Mouse (Mus musculus): ENCODE measurements around the gene Anks1b. TPM values are rescaled to one million over a fixed set of nuclear protein-coding genes. Genes with fewer than 3 reads are reported as not detected.

Gene Anks1b
- polyA plus RNA-seq, 1 experiment from 2014 or later = 17.3 TPM

DNA sequence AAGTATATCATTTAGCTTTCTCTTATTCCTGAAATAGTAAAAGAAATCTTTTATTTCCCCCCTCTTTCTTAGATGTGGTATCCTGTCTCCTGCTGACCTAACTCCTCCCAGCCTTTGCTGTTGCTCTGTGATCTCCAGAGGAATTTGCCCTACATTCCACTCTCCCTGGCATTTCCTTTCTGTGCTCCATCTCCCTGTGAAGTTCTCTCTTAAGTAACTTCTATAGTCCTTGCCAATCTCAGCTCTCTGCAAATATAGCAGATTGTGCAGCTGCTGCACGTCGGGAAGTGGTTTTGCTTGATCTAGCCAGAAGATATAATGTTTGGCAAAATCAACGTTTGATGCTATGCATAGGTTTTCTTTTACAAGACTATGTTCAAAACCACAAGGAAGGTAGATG lies 673.3 kb downstream of the Anks1b start:
- Histone ChIP-seq H3K4me3 (ENCODE audit: low read depth, low read length) (no peak overlapping the region), H3K9me3 (ENCODE audit: control insufficient read depth, low read length) (no peaks in the 10 kb centered on the region), H3K27me3 (ENCODE audit: control insufficient read depth, insufficient read depth, low read length) (no peaks in the 10 kb centered on the region), H3K9ac (ENCODE audit: low read length) (no peak overlapping the region), H3K4me1 (replicated peaks; ENCODE audit: control insufficient read depth, insufficient read depth, low read length) (no peaks in the 10 kb centered on the region), H3K36me3 (ENCODE audit: control insufficient read depth, insufficient read depth, low read length) (no peaks in the 10 kb centered on the region), H3K27ac (ENCODE audit: low read depth, low read length) (no peak overlapping the region), H3K4me2 (ENCODE audit: low read depth, low read length, severe bottlenecking) (no peak overlapping the region)
- ATAC-seq (replicated peaks; ENCODE audit: low FRiP score) (no peak), DNase-seq (ENCODE audit: low spot score) (no peak)
- WGBS = 70% methylated on average over 3 of the region's 3 CpGs

DNA sequence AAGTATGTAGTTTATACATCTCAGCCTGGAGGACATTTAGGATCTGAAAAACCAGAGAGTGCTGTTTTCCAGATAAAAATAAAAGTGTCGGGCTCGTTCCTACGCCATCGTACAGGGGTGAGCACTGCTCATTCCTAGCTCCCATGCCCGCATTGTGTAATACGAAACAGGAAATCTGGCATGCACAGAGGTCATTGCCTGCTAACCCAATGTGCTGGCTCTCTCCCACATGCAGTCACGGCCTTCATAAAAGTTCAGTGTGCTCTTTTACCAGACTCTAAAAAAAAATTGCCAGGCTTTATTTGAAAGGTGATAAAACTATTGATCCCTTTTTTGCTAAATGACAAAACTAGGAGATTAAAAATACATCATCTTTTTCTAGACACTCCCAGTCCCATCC lies 689.6 kb downstream of the Anks1b start:
- DNase-seq (ENCODE audit: low spot score) (no peak), ATAC-seq (replicated peaks; ENCODE audit: low FRiP score) (no peak)
- H3K4me3 ChIP-seq (ENCODE audit: low read depth, low read length) = no peak overlapping the region
- H3K27me3 ChIP-seq (ENCODE audit: control insufficient read depth, insufficient read depth, low read length) = no peaks in the 10 kb centered on the region
- no peak overlapping the region for H3K27ac ChIP-seq (ENCODE audit: low read depth, low read length)
- H3K36me3 ChIP-seq (ENCODE audit: control insufficient read depth, insufficient read depth, low read length) = no peaks in the 10 kb centered on the region
- no peaks in the 10 kb centered on the region for H3K9me3 ChIP-seq (ENCODE audit: control insufficient read depth, low read length)
- H3K4me1 ChIP-seq (replicated peaks; ENCODE audit: control insufficient read depth, insufficient read depth, low read length) = no peaks in the 10 kb centered on the region
- WGBS = 87% methylated on average over 7 of the region's 7 CpGs
- H3K9ac ChIP-seq (ENCODE audit: low read length) = no peak overlapping the region
- no peak overlapping the region for H3K4me2 ChIP-seq (ENCODE audit: low read depth, low read length, severe bottlenecking)

DNA sequence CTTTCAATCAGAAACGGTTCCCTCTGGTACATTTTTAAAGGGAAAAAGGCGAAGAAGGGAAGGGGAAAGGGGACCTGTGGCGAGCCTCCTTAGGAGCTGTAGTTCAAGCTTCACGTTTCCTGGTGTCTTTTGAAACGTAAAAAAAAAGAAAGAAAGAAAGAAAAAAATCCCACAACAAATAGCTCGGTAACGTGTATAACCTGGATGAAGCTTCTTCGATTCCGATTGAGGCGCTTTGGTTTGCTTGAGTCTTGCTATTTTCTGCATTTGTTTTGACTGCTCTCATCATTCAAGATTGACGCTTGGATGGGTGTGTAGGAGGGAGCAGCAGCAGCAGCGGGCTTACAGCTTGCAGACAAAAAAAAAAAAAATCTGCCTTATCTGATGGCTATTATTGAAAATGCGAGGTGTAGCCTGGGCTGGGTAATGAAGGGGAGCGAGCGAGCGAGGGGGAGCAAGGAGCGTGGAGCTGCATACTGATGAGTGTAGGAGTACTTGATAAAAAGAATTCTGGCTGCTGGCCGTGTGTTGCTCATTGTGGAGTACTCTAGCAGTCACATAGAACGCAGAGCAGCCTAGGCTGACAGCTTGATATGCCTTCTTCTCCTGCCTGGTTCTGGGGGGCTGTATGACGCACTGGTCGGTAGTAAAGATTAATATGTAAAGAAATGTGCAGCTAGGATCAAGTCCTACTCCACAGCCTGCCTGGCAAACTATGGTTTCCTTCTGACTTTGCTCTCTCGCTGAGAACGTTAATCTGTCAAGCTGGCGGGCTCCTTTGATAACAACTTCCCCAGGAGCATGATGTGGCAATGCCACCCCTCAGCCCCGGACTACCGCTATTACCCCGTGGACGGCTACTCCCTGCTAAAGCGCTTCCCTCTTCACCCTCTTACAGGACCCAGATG lies 703.1 kb downstream of the Anks1b start:
- DNase-seq (ENCODE audit: low spot score) (peak; percentile 76), ATAC-seq (replicated peaks; ENCODE audit: low FRiP score) (peak; percentile 99)
- WGBS = 22% methylated on average over 29 of the region's 29 CpGs
- Histone ChIP-seq H3K4me1 (replicated peaks; ENCODE audit: control insufficient read depth, insufficient read depth, low read length) (0 out of 2 replicates have a peak, but pooled peaks cover 2% of the 10 kb centered on the region), H3K4me3 (ENCODE audit: low read depth, low read length) (peak overlapping the region; percentile 20), H3K9ac (ENCODE audit: low read length) (peak overlapping the region; percentile 46), H3K27ac (ENCODE audit: low read depth, low read length) (peak overlapping the region; percentile 60), H3K27me3 (ENCODE audit: control insufficient read depth, insufficient read depth, low read length) (no peaks in the 10 kb centered on the region), H3K4me2 (ENCODE audit: low read depth, low read length, severe bottlenecking) (peak overlapping the region; percentile 42), H3K36me3 (ENCODE audit: control insufficient read depth, insufficient read depth, low read length) (no peaks in the 10 kb centered on the region), H3K9me3 (ENCODE audit: control insufficient read depth, low read length) (no peaks in the 10 kb centered on the region)

DNA sequence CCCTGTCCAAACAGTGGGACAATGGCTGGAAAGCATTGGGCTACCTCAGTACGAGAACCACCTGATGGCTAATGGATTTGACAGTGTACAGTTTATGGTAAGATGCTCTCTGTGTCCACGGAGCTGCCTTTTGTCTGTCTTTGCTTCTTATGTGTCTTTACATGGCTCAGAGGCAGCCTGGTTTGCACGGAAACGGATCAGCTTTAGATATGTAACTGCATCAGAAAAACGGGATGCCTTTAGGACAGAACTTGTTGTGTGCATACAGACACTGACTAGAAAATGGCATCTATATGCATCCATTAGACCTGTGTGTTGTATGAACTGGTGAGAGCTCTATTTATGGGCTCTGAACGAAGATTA lies 703.8 kb downstream of the Anks1b start:
- H3K9ac ChIP-seq (ENCODE audit: low read length) = peak overlapping the region; percentile 46
- WGBS = 63% methylated on average over 6 of the region's 6 CpGs
- H3K27me3 ChIP-seq (ENCODE audit: control insufficient read depth, insufficient read depth, low read length) = no peaks in the 10 kb centered on the region
- DNase-seq (ENCODE audit: low spot score) (no peak), ATAC-seq (replicated peaks; ENCODE audit: low FRiP score) (no peak)
- H3K27ac ChIP-seq (ENCODE audit: low read depth, low read length) = peak overlapping the region; percentile 60
- no peaks in the 10 kb centered on the region for H3K9me3 ChIP-seq (ENCODE audit: control insufficient read depth, low read length)
- H3K4me2 ChIP-seq (ENCODE audit: low read depth, low read length, severe bottlenecking) = peak overlapping the region; percentile 42
- no peaks in the 10 kb centered on the region for H3K36me3 ChIP-seq (ENCODE audit: control insufficient read depth, insufficient read depth, low read length)
- H3K4me3 ChIP-seq (ENCODE audit: low read depth, low read length) = peak overlapping the region; percentile 20
- H3K4me1 ChIP-seq (replicated peaks; ENCODE audit: control insufficient read depth, insufficient read depth, low read length) = 0 out of 2 replicates have a peak, but pooled peaks cover 2% of the 10 kb centered on the region

DNA sequence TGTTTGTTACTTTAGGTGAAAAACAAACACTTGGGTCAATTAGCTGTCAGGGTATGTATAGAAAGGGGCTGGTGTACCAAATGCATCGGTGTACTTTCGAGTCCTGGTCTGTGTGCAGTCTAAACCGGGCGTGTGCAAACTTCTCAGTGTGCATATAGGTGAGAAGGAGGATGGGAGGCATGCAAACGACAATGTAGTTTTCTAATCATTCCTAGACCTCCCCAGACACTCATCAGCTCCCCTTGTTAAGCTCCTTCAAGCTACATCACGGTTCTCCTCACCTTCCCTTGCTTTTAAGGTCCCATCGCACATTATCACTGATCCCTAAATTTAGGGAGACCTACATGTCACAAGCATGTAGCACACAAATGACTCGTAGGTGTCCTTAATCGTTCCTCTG lies 704.5 kb downstream of the Anks1b start:
- Histone ChIP-seq H3K4me2 (ENCODE audit: low read depth, low read length, severe bottlenecking) (peak overlapping the region; percentile 42; the same call in 1 of the 2 replicates), H3K27me3 (ENCODE audit: control insufficient read depth, insufficient read depth, low read length) (no peaks in the 10 kb centered on the region), H3K9ac (ENCODE audit: low read length) (no peak overlapping the region), H3K36me3 (ENCODE audit: control insufficient read depth, insufficient read depth, low read length) (no peaks in the 10 kb centered on the region), H3K4me3 (ENCODE audit: low read depth, low read length) (peak overlapping the region; percentile 20), H3K27ac (ENCODE audit: low read depth, low read length) (no peak overlapping the region), H3K4me1 (replicated peaks; ENCODE audit: control insufficient read depth, insufficient read depth, low read length) (0 out of 2 replicates have a peak, but pooled peaks cover 2% of the 10 kb centered on the region), H3K9me3 (ENCODE audit: control insufficient read depth, low read length) (no peaks in the 10 kb centered on the region)
- ATAC-seq (replicated peaks; ENCODE audit: low FRiP score) = no peak
- no peak for DNase-seq (ENCODE audit: low spot score)
- WGBS = 73% methylated on average over 9 of the region's 9 CpGs

DNA sequence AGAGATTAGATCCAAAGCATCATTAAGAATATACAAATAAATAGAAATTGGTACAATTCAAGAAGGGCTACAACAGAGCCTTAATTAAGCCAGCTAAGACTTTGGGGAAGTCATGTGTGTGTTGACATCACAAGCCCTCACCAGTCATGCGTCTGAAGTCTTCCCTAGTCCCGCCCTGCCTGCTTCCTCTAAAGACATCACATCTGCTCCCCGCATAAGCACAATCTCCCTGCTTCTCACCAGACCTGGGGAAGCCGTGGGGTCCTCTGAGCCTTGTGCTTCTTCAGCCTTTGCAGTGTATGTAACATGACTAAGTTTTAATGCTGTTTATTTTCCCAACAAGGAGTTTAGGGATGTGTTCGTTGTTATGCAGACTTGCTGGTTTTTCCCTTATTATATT lies 706.7 kb downstream of the Anks1b start:
- 0 out of 2 replicates have a peak, but pooled peaks cover 2% of the 10 kb centered on the region for H3K4me1 ChIP-seq (replicated peaks; ENCODE audit: control insufficient read depth, insufficient read depth, low read length)
- no peak overlapping the region for H3K9ac ChIP-seq (ENCODE audit: low read length)
- no peaks in the 10 kb centered on the region for H3K27me3 ChIP-seq (ENCODE audit: control insufficient read depth, insufficient read depth, low read length)
- no peak overlapping the region for H3K4me3 ChIP-seq (ENCODE audit: low read depth, low read length)
- no peak overlapping the region for H3K27ac ChIP-seq (ENCODE audit: low read depth, low read length)
- no peaks in the 10 kb centered on the region for H3K9me3 ChIP-seq (ENCODE audit: control insufficient read depth, low read length)
- WGBS = 80% methylated on average over 5 of the region's 5 CpGs
- no peaks in the 10 kb centered on the region for H3K36me3 ChIP-seq (ENCODE audit: control insufficient read depth, insufficient read depth, low read length)
- ATAC-seq (replicated peaks; ENCODE audit: low FRiP score) (no peak), DNase-seq (ENCODE audit: low spot score) (no peak)
- H3K4me2 ChIP-seq (ENCODE audit: low read depth, low read length, severe bottlenecking) = no peak overlapping the region

DNA sequence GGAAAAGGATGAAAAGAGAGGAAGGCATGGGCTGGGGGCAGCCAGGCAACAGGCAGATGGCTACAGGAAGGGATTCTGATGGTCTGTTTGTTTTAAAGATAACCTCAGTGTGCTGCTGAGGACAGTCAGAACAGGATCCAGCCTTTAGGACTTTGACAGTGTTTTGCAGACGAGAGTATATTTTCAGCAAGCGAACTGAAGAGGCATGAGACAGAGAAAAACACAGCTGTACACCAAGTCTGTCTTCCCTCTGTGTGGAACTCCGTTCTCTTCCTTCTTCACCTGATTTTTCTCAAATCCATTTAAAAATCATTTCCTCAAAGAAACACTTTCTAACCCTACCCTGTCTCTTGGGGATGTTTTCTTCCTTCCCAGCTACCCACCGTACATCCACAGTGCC lies 710.7 kb downstream of the Anks1b start:
- H3K4me3 ChIP-seq (ENCODE audit: low read depth, low read length) = no peak overlapping the region
- ATAC-seq (replicated peaks; ENCODE audit: low FRiP score) = no peak
- 88% methylated on average over 4 of the region's 4 CpGs for WGBS

DNA sequence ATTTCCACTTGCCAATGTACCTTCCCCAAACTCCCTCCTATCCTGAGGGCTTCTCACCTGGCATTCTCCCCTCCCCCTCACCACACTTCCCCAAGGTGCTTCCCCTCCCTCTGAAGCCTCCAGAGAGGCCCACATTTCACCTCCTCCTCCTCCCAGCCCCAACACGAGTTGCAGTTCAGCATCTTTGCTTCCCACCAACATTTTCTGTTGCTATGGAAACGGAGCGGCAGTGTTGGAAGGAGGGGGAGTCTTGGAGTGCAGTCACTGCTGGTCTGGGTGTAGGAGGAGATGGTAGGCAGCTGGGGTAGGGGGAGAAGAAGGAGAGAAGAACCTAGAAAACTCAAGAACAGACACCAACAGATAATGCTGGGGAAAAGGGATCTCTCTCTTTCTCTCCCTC lies 722.8 kb downstream of the Anks1b start:
- no peak overlapping the region for H3K4me2 ChIP-seq (ENCODE audit: low read depth, low read length, severe bottlenecking)

More for the DNA sequence above, 710.7 kb downstream of the Anks1b start:
- Histone ChIP-seq H3K27ac (ENCODE audit: low read depth, low read length) (no peak overlapping the region), H3K9me3 (ENCODE audit: control insufficient read depth, low read length) (no peaks in the 10 kb centered on the region), H3K9ac (ENCODE audit: low read length) (no peak overlapping the region), H3K27me3 (ENCODE audit: control insufficient read depth, insufficient read depth, low read length) (no peaks in the 10 kb centered on the region), H3K4me2 (ENCODE audit: low read depth, low read length, severe bottlenecking) (no peak overlapping the region), H3K36me3 (ENCODE audit: control insufficient read depth, insufficient read depth, low read length) (no peaks in the 10 kb centered on the region), H3K4me1 (replicated peaks; ENCODE audit: control insufficient read depth, insufficient read depth, low read length) (no peaks in the 10 kb centered on the region)
- DNase-seq (ENCODE audit: low spot score) = no peak

More for the DNA sequence above, 722.8 kb downstream of the Anks1b start:
- DNase-seq (ENCODE audit: low spot score) (peak; percentile 61), ATAC-seq (replicated peaks; ENCODE audit: low FRiP score) (peak; percentile 91)
- H3K4me3 ChIP-seq (ENCODE audit: low read depth, low read length) = no peak overlapping the region
- no peaks in the 10 kb centered on the region for H3K27me3 ChIP-seq (ENCODE audit: control insufficient read depth, insufficient read depth, low read length)
- no peak overlapping the region; the same call in 1 of the 2 replicates for H3K9ac ChIP-seq (ENCODE audit: low read length)
- WGBS = 6% methylated on average over 3 of the region's 3 CpGs
- H3K27ac ChIP-seq (ENCODE audit: low read depth, low read length) = no peak overlapping the region
- H3K4me1 ChIP-seq (replicated peaks; ENCODE audit: control insufficient read depth, insufficient read depth, low read length) = peaks cover 2% of the 10 kb centered on the region; the same call in 1 of the 2 replicates
- H3K9me3 ChIP-seq (ENCODE audit: control insufficient read depth, low read length) = peaks cover 3% of the 10 kb centered on the region; the same call in 1 of the 2 replicates
- H3K36me3 ChIP-seq (ENCODE audit: control insufficient read depth, insufficient read depth, low read length) = no peaks in the 10 kb centered on the region
